Mouse (Mus musculus) cortical plate, adult 2 months (tissue): ENCODE measurements around the gene Msantd2.

Experiments
- CTCF ChIP-seq: fragments of 200-500 bp; IDR thresholded peaks from 2 replicates; pipeline ENCODE4 v1.5.1; 2011; ENCODE audit warnings: mild to moderate bottlenecking, control low read depth, low read length; ENCODE audit not compliant: insufficient read depth; ENCODE audit errors: extremely low read depth
- POLR2A ChIP-seq: fragments of 200-500 bp; IDR thresholded peaks from 2 replicates; pipeline ENCODE4 v1.6.1; 2011; ENCODE audit warnings: mild to moderate bottlenecking, low read length, control low read depth; ENCODE audit not compliant: insufficient read depth; ENCODE audit errors: extremely low read depth

- TF ChIP-seq POLR2A (no peak), CTCF (no peak)
Measured at GRCm38 (mm10) chr9:37545166-37545610, 56.1 kb downstream of the Msantd2 start.
